Mouse (Mus musculus) embryonic facial prominence, embryonic 14.5 days (tissue): ENCODE results near the gene Slc22a20. TPM values are rescaled to one million over a fixed set of nuclear protein-coding genes. Genes with fewer than 3 reads are reported as not detected.
A peak's percentile ranks its signal among the peaks of the same experiment; 100 is the strongest.

Experiments
- ATAC-seq: fragments of 200-750 bp; cut with Nextera tagmentation; 2 replicates; pipeline ENCODE4 v1.8.0; 2017; ENCODE audit warnings: low read depth, moderate number of reproducible peaks, moderate TSS enrichment
- DNase-seq: peaks from one replicate; pipeline ENCODE4 v3.0.0-alpha.2; 2015; ENCODE audit warnings: low spot score
- H3K27ac ChIP-seq: fragments of 300-500 bp; sonication (generic); replicated peaks from 2 replicates; pipeline ENCODE4 v1.5.1; 2014; ENCODE audit warnings: low read depth, mild to moderate bottlenecking, low read length, moderate library complexity
- H3K27me3 ChIP-seq: fragments of 300-500 bp; sonication (generic); replicated peaks from 2 replicates; pipeline ENCODE4 v1.6.1; 2014; ENCODE audit warnings: low read length; ENCODE audit not compliant: control insufficient read depth, insufficient read depth
- H3K36me3 ChIP-seq: fragments of 300-500 bp; sonication (generic); 2 replicates; pipeline ENCODE4 v1.6.1; 2014; ENCODE audit warnings: low read length, mixed read lengths; ENCODE audit not compliant: control insufficient read depth, insufficient read depth
- H3K4me1 ChIP-seq: fragments of 300-500 bp; sonication (generic); 2 replicates; pipeline ENCODE4 v1.6.1; 2014; ENCODE audit warnings: antibody characterized with exemption, low read length; ENCODE audit not compliant: control insufficient read depth, insufficient read depth
- H3K4me2 ChIP-seq: fragments of 300-500 bp; sonication (generic); 2 replicates; pipeline ENCODE4 v1.6.1; 2014; ENCODE audit warnings: low read depth, mild to moderate bottlenecking, low read length, moderate library complexity, mixed read lengths
- H3K4me3 ChIP-seq: fragments of 300-500 bp; sonication (generic); 2 replicates; pipeline ENCODE4 v1.5.1; 2014; ENCODE audit warnings: low read depth, mild to moderate bottlenecking, low read length
- H3K9ac ChIP-seq: fragments of 300-500 bp; sonication (generic); 2 replicates; pipeline ENCODE4 v1.6.1; 2014; ENCODE audit warnings: low read depth, mild to moderate bottlenecking, low read length, moderate library complexity, mixed read lengths
- H3K9me3 ChIP-seq: fragments of 300-500 bp; sonication (generic); 2 replicates; pipeline ENCODE4 v1.6.1; 2016; ENCODE audit warnings: low read length; ENCODE audit not compliant: control insufficient read depth
- WGBS: fragments of 180-500 bp; shearing (Covaris S2); extraction: QIAGEN DNeasy Blood & Tissue Kit; methylation state at CpG from one replicate; pipeline ENCODE4 v1.1.7; 2014; 5-methylcytosine and 5-hydroxymethylcytosine counted together
- polyA plus RNA-seq: library from polyadenylated mRNA; unstranded; fragments of >200 nt; fragmentation: Nextera tagmentation; extraction: Ambion mirVana; gene quantifications from 2 replicates; pipeline ENCODE4 v1.2.1, GENCODE M21; 2014

Slc22a20 gene
- polyA plus RNA-seq, 1 experiment from 2014 or later, result not detected

GRCm38 (mm10) chr19:5923990-5924712 is 61.8 kb downstream of the Slc22a20 start:
- peak; percentile 96 for DNase-seq
- H3K27ac ChIP-seq, result peak overlapping the region; percentile 77
- under 1% methylated on average over 37 of the region's 38 CpGs for WGBS

GRCm38 (mm10) chr19:5922963-5923362 is 63.0 kb downstream of the Slc22a20 start:
- peaks cover 11% of the 10 kb centered on the region for H3K4me1 ChIP-seq
- H3K9ac ChIP-seq, result 0 out of 2 replicates have a peak overlapping the region, but pooled peaks have one; percentile 6
- H3K27ac ChIP-seq, result no peak overlapping the region
- WGBS, result 87% methylated on average over 3 of the region's 3 CpGs
- ATAC-seq (no peak), DNase-seq (no peak)
- no peaks in the 10 kb centered on the region for H3K9me3 ChIP-seq
- peak overlapping the region; percentile 96; the same call in 1 of the 2 replicates for H3K4me2 ChIP-seq
- H3K27me3 ChIP-seq, result no peaks in the 10 kb centered on the region; the same call in 1 of the 2 replicates
- H3K4me3 ChIP-seq, result no peak overlapping the region
- peaks cover 5% of the 10 kb centered on the region for H3K36me3 ChIP-seq

More at GRCm38 (mm10) chr19:5923990-5924712, 61.8 kb downstream of the Slc22a20 start:
- Histone ChIP-seq H3K4me2 (peak overlapping the region; percentile 96), H3K9ac (peak overlapping the region; percentile 60), H3K27me3 (no peaks in the 10 kb centered on the region; the same call in 1 of the 2 replicates), H3K36me3 (no peaks in the 10 kb centered on the region), H3K4me1 (peaks cover 17% of the 10 kb centered on the region), H3K9me3 (no peaks in the 10 kb centered on the region), H3K4me3 (peak overlapping the region; percentile 63)
- peak; percentile 85 for ATAC-seq

GRCm38 (mm10) chr19:5922119-5922942 is 63.6 kb downstream of the Slc22a20 start:
- Histone ChIP-seq H3K9me3 (no peaks in the 10 kb centered on the region), H3K4me1 (peaks cover 10% of the 10 kb centered on the region), H3K36me3 (peaks cover 12% of the 10 kb centered on the region), H3K27ac (no peak overlapping the region), H3K9ac (peak overlapping the region; percentile 34; the same call in 1 of the 2 replicates), H3K27me3 (no peaks in the 10 kb centered on the region; the same call in 1 of the 2 replicates), H3K4me2 (peak overlapping the region; percentile 96; the same call in 1 of the 2 replicates), H3K4me3 (no peak overlapping the region; the same call in 1 of the 2 replicates)
- DNase-seq, result no peak
- 72% methylated on average over 15 of the region's 15 CpGs for WGBS
- no peak for ATAC-seq

- H3K4me3 ChIP-seq, result no peak overlapping the region; the same call in 1 of the 2 replicates
- ATAC-seq (0 out of 2 replicates have a peak, but pooled peaks have one; percentile 4), DNase-seq (no peak)
- H3K9ac ChIP-seq, result 0 out of 2 replicates have a peak overlapping the region, but pooled peaks have one; percentile 49
- H3K4me1 ChIP-seq, result peaks cover 7% of the 10 kb centered on the region; the same call in 1 of the 2 replicates
- H3K36me3 ChIP-seq, result peaks cover 18% of the 10 kb centered on the region
- no peak overlapping the region for H3K27ac ChIP-seq
- no peaks in the 10 kb centered on the region; the same call in 1 of the 2 replicates for H3K27me3 ChIP-seq
- H3K9me3 ChIP-seq, result no peaks in the 10 kb centered on the region
- whole genome bisulfite sequencing, result 19% methylated on average over 9 of the region's 9 CpGs
- peak overlapping the region; percentile 34; the same call in 1 of the 2 replicates for H3K4me2 ChIP-seq
Observed at GRCm38 (mm10) chr19:5921715-5922114, 64.2 kb downstream of the Slc22a20 start.

Other genes with a start within 250 kb of the Slc22a20 start
- 59.2 and 68.0 TPM in 2 replicates for gene Ltbp3, start 245.2 kb downstream of the Slc22a20 start, polyA plus RNA-seq
- 78.3 and 79.8 TPM in 2 replicates for gene Scyl1, start 214.7 kb downstream of the Slc22a20 start, polyA plus RNA-seq
- gene Frmd8, start 110.9 kb downstream of the Slc22a20 start, polyA plus RNA-seq, result 20.6 and 25.8 TPM in 2 replicates
- gene Slc25a45, start 108.3 kb downstream of the Slc22a20 start, polyA plus RNA-seq, result 2.8 and 3.0 TPM in 2 replicates
- gene Tigd3, start 92.0 kb downstream of the Slc22a20 start, polyA plus RNA-seq, result 1.4 and 2.0 TPM in 2 replicates
- 124 and 143 TPM in 2 replicates for gene Dpf2, start 73.1 kb downstream of the Slc22a20 start, polyA plus RNA-seq
- 14.0 and 16.2 TPM in 2 replicates for gene Cdc42ep2, start 61.3 kb downstream of the Slc22a20 start, polyA plus RNA-seq
- gene Pola2, start 21.9 kb downstream of the Slc22a20 start, polyA plus RNA-seq, result 59.1 and 65.2 TPM in 2 replicates
- gene Capn1, start 29.8 kb upstream of the Slc22a20 start, polyA plus RNA-seq, result 16.8 and 19.0 TPM in 2 replicates
- gene Syvn1, start 60.4 kb upstream of the Slc22a20 start, polyA plus RNA-seq, result 32.1 and 34.9 TPM in 2 replicates
- gene Mrpl49, start 71.6 kb upstream of the Slc22a20 start, polyA plus RNA-seq, result 67.5 and 69.8 TPM in 2 replicates
- 870 and 937 TPM in 2 replicates for gene Fau, start 71.7 kb upstream of the Slc22a20 start, polyA plus RNA-seq
- gene Znhit2, start 75.0 kb upstream of the Slc22a20 start, polyA plus RNA-seq, result 33.1 and 33.6 TPM in 2 replicates
- 19.5 and 21.7 TPM in 2 replicates for gene Tm7sf2, start 82.2 kb upstream of the Slc22a20 start, polyA plus RNA-seq
- gene Vps51, start 91.1 kb upstream of the Slc22a20 start, polyA plus RNA-seq, result 52.0 and 66.5 TPM in 2 replicates
- gene Tmem262, start 93.9 kb upstream of the Slc22a20 start, polyA plus RNA-seq, result not detected in 2 replicates
- 0.28 and 0.67 TPM in 2 replicates for gene Gm28374, start 96.1 kb upstream of the Slc22a20 start, polyA plus RNA-seq
- 66.2 and 81.8 TPM in 2 replicates for gene Zfpl1, start 98.8 kb upstream of the Slc22a20 start, polyA plus RNA-seq
- gene Cdca5, start 98.8 kb upstream of the Slc22a20 start, polyA plus RNA-seq, result 24.6 and 29.0 TPM in 2 replicates
- gene AC131692.1, start 108.3 kb upstream of the Slc22a20 start, polyA plus RNA-seq, result not detected in 2 replicates
- 0.29 and 0.51 TPM in 2 replicates for gene Naaladl1, start 119.6 kb upstream of the Slc22a20 start, polyA plus RNA-seq
- 46.3 and 46.6 TPM in 2 replicates for gene Sac3d1, start 132.5 kb upstream of the Slc22a20 start, polyA plus RNA-seq
- gene Snx15, start 142.2 kb upstream of the Slc22a20 start, polyA plus RNA-seq, result 26.7 and 27.5 TPM in 2 replicates
- gene Batf2, start 154.8 kb upstream of the Slc22a20 start, polyA plus RNA-seq, result 0.28 and 0.33 TPM in 2 replicates
- gene Arl2, start 155.4 kb upstream of the Slc22a20 start, polyA plus RNA-seq, result 73.4 and 80.6 TPM in 2 replicates
- not detected in 2 replicates for gene Majin, start 198.2 kb upstream of the Slc22a20 start, polyA plus RNA-seq
- 3.3 and 4.1 TPM in 2 replicates for gene Gpha2, start 240.2 kb upstream of the Slc22a20 start, polyA plus RNA-seq
- 35.1 and 36.5 TPM in 2 replicates for gene Ppp2r5b, start 249.7 kb upstream of the Slc22a20 start, polyA plus RNA-seq